Mouse (Mus musculus): ENCODE results near the gene Odf3l1. TPM values are rescaled to one million over a fixed set of nuclear protein-coding genes. Genes with fewer than 3 reads are reported as not detected.

Odf3l1 gene
- total RNA-seq (2023), result not detected

GRCm38 (mm10) chr9:56864216-56864729 lies at the start of gene Odf3l1:
TSS of gene Odf3l1 (minus strand) at chr9:56864679.

GRCm38 (mm10) chr9:56864832-56865231 lies 353 bp upstream of the Odf3l1 start, which contains the start of gene Cspg4:
TSS of gene Cspg4 (plus strand) at chr9:56865033.

Other genes with a start within 250 kb of the Odf3l1 start
- gene Lingo1, start 68.2 kb downstream of the Odf3l1 start, total RNA-seq (2023), result not detected
- gene Cspg4, start 354 bp upstream of the Odf3l1 start, total RNA-seq (2023), result not detected
- 11.0 TPM for gene Snx33, start 63.7 kb upstream of the Odf3l1 start, total RNA-seq (2023)
- gene Imp3, start 72.8 kb upstream of the Odf3l1 start, total RNA-seq (2023), result 97.6 TPM
- gene Snupn, start 86.2 kb upstream of the Odf3l1 start, total RNA-seq (2023), result 7.8 TPM
- gene Ptpn9, start 130.2 kb upstream of the Odf3l1 start, total RNA-seq (2023), result 8.1 TPM
- 101 TPM for gene Sin3a, start 207.4 kb upstream of the Odf3l1 start, total RNA-seq (2023)